Mouse (Mus musculus) natural killer cell, adult 2 months (primary cell): Measurements from ENCODE around the gene Nop58.
"Not testable (repeated sequence)": the region's sequence is repeated elsewhere in the genome, so short reads cannot be mapped to it uniquely, and the experiment has no call there.

Source experiments
- DNase-seq, 2 experiments: peaks; one replicate each; pipeline ENCODE4 v3.0.0; 2022; ENCODE audit warnings: low spot score in 2 of 2

The Nop58 gene

DNA sequence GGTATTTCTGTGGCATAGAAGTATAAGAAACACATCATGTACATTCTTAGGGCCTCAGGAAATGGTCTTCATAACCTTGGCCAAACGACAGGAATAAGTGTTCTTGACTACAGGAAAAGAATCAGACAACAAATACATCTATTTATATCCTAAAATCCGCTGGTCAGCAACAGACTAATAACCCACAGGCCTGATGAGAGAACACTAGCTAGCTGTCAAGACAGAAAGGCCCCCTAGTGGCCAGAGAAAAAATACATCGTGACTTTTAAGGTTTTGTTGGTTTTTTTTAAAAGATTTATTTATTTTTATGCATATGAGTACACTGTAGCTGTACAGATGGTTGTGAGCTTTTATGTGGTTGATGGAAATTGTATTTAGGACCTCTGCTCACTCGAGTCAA is 35.1 kb downstream of the Nop58 start:
- DNase-seq = peak; percentile 4 to 13

DNA sequence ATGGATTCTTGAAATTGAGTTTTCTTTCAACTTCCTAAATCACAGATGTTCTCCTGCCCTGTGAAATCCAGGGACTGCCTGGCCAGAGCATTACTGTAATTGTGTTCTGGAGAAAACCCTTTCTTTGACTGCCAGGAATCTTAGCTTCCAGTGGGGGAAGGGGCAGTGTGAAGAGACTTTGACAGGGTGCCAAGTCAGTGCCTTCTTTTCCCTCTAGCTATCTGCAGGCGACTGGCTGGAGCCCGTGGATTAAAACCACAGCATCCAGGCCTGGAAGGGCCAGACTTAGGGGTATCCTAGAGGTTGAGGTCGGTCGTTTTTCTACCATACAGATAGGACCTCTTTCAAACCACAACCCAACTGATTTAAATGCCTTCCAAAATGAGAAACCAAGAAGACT is 40.9 kb downstream of the Nop58 start:
- DNase-seq = no peak

DNA sequence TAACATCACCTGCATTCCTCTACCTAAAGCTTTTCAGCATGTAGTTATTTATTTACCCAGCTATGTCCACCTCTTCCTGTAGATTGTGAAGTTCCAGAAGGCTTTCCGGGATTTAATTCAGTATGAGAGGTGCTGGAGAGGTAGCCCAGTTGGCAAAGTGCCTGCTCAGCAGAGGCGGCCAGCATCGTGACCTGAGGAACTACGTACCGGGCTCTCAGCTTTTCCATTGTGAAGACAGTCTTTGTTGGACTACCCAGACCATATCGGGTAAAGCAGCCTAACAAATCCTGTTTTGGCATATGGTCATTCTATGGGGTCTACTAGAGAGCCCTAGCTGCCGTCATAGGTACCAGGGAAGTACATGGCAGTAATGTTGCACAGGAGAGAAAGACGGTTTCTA is 45.3 kb downstream of the Nop58 start:
- no peak for DNase-seq

DNA sequence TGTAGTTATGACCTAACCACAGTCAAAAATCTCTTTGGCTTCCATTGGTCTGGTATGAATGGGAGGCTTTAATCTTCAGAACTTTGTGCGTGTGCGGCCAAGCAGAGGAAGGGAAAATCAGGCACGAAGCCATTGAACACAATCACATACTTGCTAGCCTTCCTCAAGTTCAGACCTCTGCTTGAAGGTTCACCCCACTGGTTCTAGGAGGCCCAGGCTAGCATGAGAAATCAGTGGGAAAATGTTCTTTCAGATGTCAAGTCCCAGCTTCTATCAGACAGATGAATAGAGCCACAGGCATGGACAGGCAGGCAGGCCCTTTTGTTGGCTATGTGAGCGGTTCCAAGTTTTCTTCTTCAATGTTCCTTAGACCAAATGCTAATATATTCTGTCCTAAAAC is 46.0 kb downstream of the Nop58 start:
- DNase-seq = no peak

DNA sequence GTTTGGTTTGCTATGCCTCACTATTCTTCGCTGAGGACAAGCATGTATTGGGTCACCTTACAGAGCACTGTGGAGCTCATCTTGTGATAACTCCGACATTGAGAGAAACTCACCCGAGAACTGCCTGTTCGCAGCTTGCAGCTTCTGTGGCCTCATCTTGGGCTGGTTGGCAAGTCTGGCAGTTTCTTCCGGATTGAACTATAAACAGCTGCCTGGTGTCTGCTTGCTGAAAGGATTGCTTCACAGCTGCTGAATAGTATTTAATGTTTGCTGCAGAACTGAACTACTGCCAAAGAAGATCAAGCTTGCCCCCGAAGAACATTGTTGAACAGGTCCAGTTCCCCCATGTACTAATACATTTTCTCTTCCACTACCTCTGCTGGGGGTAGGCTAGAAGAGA is 49.3 kb downstream of the Nop58 start:
- DNase-seq = no peak

DNA sequence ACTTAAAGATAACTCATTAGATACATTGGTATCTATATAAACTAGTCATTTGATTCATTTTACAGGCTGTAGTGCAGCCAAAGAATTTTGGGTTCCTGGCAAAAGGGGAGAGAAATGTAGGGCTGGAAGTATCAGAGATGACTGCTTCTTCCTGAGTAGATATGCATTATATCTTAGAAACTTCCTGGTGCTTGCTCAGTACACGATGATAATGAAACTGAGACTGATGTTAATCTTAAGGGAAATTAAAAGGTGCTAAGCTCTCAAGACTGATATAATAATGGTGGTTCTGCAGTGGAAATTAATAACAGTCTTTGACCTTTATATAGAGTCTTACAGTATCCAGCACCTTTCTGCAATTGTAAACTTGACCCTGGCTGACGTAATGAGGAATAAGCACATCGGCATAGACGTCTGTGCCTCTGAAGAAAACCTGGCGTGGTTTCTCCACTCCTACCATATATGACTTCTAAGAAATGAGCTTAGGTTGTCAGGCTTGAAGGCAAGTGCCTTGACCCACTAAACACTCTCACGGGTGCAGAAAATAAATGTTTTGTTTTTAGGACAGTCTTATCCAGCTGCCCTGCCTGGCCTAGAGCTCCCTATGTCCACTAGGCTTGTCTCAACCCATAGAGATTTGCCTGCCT is 54.1 kb downstream of the Nop58 start:
- no peak for DNase-seq

DNA sequence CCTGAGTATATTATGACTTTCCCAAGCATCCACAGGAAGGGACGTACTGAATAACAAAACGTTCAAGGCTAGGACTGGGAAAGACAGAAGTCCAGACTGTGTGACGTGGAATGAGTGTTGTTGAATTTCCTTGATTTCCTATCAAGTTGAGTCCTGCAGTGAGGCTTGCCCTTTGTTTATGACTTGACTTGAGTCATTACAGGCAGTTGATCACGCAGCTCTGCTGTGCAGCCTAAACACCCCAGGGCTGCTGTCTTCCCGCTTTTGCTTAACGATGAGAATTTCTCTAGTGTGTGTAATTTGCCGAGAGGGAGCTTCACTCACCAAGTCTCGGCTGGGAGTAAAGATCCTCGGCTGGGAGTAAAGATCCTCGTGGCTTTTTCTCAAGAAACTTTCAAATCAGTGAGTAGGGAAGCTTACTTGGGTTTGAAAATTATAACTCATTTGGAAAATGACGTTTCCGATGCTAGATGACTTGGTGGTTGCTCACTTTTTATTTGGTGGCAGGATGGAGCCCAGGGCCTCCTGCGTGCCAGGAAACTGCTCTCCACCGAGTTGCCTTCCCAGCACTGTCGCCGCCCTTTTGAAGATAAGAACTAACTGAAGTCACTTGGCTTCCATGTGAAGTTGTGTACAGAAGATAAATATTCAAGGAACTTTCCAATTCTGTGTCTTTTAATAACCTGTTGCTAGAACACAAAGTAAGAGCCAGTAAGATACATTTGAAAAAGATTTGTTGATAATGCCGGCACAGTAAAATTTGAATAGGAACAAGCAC is 55.0 kb downstream of the Nop58 start:
- no peak for DNase-seq

DNA sequence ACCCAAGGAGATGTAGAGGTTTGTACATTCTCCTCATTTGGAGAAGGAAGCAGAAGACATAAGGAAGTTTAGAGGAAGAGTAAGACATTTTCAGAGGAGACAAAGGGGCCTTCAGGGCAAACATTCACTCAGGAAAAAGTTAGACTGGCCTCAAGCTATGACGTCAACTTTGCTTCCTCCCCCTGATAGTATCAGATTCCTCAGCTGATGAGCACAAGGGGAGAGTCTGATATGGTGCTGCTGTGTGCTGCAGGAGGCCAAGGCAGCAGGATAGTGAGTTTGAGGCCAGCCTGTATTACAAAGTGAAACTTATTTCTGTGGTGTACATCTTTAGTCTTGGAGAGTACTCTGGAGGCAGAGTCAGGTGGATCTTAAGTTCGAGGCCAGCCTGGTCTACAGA is 64.3 kb downstream of the Nop58 start:
- DNase-seq = no peak

DNA sequence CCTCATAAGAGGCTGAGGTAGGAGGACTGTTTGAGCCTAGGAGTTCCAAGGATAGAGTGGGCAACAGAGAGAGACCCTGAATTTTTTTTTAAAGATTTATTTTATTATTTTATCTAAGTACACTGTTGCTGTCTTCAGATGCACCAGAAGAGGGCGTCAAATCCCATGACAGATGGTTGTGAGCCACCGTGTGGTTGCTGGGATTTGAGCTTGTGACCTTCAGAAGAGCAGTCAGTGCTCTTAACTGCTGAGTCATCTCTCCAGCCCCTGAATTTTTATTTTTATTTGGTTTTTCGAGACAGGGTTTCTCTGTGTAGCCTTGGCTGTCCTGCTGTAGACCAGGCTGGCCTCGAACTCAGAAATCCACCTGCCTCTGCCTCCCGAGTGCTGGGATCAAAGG is 65.0 kb downstream of the Nop58 start:
- not testable (repeated sequence) for DNase-seq

DNA sequence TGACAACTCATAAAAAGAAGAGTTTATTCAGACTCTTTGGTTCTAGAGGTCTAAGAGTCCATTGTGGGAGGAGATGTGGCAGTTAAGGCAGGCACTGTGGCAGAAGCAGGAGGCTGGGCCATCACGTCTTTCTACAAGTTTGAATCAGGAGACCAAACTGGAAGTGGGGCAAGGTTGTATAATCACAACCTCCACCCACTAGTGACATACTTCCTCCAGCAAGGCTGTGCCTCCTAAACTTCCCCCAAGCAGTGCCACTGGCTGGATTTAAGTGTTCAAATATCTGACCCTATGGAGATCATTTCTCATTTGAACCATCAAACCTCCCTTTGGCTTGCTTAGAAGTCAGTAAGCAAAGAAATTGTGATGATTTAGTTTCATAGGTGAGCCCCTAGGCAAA is 70.5 kb downstream of the Nop58 start:
- no peak for DNase-seq

DNA sequence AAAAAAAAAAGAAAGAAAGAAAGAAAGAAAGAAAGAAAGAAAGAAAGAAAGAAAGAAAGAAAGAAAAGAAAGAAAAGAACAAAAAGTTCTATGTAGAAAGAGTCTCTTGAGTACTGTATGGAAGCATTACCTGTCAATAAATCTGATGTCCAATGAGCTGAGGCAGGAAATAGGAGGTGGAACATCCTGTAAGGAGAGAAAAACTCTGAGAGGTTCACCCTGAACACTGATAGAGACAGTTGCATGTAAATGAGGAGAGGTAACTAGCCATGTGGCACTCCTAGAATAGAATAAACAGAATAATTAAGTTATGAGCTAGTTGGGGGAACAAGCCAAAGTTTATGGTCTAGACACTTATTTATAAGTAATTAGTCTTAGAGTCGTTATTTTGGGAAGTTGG is 73.6 kb downstream of the Nop58 start:
- no peak for DNase-seq

DNA sequence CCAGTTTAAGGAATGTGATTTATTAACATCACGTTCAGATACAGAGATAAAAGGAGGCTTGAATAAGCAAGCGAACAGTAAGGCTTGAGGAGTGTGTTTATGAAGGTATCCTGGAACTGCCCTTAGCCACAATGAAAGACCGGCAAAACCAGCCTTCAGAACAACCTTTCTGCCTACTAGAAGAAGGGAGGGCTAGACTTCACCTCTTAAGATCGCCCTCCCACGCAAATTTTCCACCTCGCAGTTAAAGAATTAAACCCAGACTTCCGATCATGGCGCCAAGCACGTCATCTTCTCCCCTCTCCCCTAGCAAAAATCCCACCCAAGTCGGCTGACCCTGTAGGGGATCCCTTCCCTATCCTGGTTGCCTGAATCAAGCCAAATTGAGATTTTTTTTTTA is 77.4 kb downstream of the Nop58 start:
- peak; percentile 19 to 31 for DNase-seq

DNA sequence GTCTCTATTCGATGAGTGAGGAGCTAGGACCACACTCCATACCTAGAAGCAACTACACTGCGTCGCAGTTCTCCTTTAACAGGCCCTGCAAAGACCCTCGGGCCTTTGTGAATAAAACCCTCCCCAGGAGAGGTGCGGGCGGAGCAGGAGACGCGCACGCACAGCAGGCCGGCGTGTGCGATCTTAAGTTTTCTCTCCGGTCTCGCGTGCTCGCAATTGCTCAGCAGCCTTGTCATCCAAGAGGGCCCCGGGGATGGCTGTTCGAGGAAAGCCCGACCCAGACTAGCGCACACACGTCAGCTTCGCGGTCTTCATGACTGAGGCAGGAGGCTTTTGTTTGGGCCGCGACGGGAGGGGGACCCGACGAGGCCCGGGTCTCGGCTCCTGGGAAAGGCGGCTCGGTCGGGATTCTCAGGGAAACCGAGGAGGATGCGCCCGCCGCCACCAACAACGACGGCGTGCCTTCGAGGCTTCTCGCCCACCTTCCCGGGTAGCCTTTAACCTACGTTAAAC is 77.9 kb downstream of the Nop58 start:
- peak in 1 of 2 experiments; percentile 36 for DNase-seq

DNA sequence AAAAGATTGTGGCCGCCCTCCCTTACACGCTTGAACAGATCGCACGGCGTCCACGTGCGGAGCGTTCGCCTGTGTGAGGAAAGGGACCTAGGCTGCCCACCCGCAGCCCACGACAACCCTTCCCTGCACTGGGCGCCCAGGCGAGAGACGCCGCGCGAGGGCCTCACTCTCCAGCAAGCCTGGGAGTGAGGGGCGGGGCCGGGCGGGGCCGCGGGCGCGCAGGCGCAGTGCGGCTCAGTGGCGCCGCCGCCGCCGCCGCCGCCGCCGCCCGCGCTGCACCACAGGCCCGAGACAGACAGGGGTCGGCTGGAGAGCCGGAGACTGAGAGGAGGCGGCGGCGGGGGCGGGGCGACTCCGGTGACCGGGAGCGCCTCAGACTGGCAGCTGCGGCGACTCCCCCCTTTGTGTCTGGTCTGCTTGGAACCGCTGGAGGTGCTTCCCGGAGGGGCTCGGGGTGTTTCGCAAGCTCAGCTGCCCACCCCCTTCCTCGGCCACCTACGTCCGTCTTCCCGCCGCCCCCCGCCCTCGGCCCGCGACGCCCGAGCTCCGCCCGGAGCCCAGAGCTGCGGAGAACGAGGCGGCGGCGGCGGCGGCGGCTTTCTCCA is 78.5 kb downstream of the Nop58 start, which contains the start of gene Bmpr2:
Bmpr2 (plus strand) TSS at position 237 of the 605 bp plus-strand sequence.
- peak; percentile 66 to 69 for DNase-seq

DNA sequence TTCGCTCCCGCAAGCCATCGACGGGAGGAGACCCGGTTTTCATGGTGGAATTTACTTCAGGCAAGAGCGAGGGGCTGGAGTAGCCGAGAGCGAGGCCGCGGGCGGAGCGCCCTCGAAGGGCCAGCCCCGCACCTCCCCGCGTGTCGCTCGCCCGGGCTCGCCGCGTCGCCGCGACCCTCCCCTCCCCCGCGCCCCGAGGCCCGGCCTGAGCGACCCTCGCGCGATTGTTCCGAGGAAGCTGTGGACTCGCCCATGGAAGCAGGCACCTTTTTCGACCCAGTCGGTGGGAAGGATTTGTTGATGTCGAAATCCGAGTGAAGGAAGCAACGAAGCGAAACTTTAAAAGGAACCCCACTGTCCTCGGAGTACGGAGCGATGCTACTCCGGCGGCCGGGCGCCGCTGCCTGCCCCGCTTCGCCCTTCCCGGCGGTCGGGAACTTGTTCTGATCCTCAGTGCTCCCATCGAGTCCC is 79.0 kb downstream of the Nop58 start:
- DNase-seq = peak; percentile 19 to 20

DNA sequence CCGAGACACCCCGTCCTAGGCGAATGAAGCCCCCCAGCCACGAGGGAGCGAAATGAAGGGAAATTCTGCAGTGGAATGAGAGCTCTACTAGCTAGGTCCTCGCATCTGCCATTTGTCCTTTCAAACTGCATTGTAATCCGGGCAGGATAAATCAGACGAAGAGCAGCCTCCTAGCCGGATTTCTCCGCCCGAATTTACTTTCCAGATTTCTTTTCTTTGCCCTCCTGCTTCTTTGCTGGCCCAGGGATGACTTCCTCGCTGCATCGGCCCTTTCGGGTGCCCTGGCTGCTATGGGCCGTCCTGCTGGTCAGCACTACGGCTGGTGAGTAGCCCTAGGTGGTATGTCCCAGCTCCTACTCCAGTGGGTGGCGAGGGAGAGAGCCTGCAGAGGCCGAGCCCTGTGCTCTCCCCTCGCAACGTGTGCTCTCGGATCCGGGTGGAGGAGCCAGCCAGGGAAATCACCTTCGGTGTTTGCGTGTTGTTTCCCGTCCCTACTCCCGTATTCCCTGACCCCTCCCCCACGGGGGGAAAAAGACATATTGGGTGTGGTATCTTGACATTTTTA is 79.7 kb downstream of the Nop58 start:
- DNase-seq = peak; percentile 13 to 16

DNA sequence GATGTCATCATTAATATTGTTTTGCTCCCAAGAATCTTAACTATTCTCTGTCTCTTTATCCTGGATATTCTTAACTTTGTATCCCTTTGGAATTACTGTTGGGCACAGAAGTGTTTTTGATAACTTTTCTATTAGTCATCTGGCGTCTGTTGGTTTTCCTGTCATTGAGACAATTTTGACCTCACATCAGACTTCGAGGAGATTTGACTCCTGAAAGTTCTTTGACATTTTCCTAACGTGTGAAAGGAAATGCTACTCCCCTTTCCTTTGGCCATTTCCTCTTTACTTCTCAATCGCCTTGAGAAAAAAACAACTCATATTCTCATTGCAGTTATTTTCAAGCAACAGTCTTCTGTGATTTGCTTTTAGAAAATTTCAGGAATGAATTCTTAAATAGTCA is 80.5 kb downstream of the Nop58 start:
- DNase-seq = no peak

DNA sequence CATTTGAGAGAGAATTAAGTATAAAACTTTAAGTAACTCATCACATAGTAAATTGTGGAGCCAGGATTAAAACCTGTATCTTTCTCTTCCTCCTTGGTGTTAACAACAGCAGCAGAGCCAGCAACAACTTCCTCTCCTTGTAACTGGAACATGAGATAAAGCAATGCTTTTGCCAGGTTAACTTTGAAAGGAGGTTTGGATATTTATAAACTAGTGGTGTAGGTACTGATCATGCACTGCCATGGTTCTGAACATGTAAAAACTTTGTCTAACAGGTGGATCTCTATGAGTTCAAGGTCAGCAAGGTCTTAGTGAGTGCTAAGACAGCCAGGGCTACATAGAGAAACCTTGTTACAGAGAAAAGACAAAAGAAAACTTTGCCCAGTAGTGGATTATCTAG is 81.9 kb downstream of the Nop58 start:
- DNase-seq = no peak
